Mouse (Mus musculus) ES-Bruce4 (cell line): ENCODE results near the gene Rps6ka5. TPM values are rescaled to one million over a fixed set of nuclear protein-coding genes. Genes with fewer than 3 reads are reported as not detected.

Source experiments
- H3K27ac ChIP-seq: 2 replicates; pipeline ENCODE4 v1.5.1; 2012; ENCODE audit warnings: low read length, inconsistent platforms; ENCODE audit not compliant: insufficient read depth
- H3K27me3 ChIP-seq: 2 replicates; pipeline ENCODE4 v1.6.1; 2012; ENCODE audit warnings: mild to moderate bottlenecking, low read length, inconsistent platforms; ENCODE audit not compliant: control insufficient read depth, poor library complexity, insufficient read depth, severe bottlenecking
- H3K36me3 ChIP-seq: 2 replicates; pipeline ENCODE4 v1.6.1; 2012; ENCODE audit warnings: inconsistent platforms, mild to moderate bottlenecking, low read length, moderate library complexity; ENCODE audit not compliant: control insufficient read depth, poor library complexity, insufficient read depth, severe bottlenecking
- H3K4me1 ChIP-seq: one replicate; pipeline ENCODE4 v1.8.1; 2011; ENCODE audit warnings: low read length; ENCODE audit not compliant: control insufficient read depth, insufficient read depth
- H3K4me3 ChIP-seq: 2 replicates; pipeline ENCODE4 v1.5.1; 2011; ENCODE audit warnings: low read depth, mild to moderate bottlenecking, low read length
- H3K9ac ChIP-seq: 2 replicates; pipeline ENCODE4 v1.6.1; 2012; ENCODE audit warnings: low read depth, mild to moderate bottlenecking, inconsistent platforms; ENCODE audit not compliant: poor library complexity, severe bottlenecking
- H3K9me3 ChIP-seq: replicated peaks from 2 replicates; pipeline ENCODE4 v1.6.1; 2012; ENCODE audit warnings: mild to moderate bottlenecking, low read length, inconsistent platforms; ENCODE audit not compliant: control insufficient read depth, poor library complexity, insufficient read depth, severe bottlenecking
- CTCF ChIP-seq: IDR thresholded peaks from one replicate; pipeline ENCODE4 v1.8.1; 2011; ENCODE audit warnings: low read depth, low read length
- EP300 ChIP-seq: IDR thresholded peaks from 2 replicates; pipeline ENCODE4 v1.6.1; 2011; ENCODE audit warnings: low read depth, low read length; ENCODE audit not compliant: insufficient read depth
- POLR2A ChIP-seq: IDR thresholded peaks from one replicate; pipeline ENCODE4 v1.8.1; 2011; ENCODE audit warnings: low read length; ENCODE audit not compliant: insufficient read depth
- polyA plus RNA-seq: library from polyadenylated mRNA; stranded (reverse); fragments of >200 nt; gene quantifications from 2 replicates; pipeline ENCODE4 v1.2.4, GENCODE M21; 2011; ENCODE audit warnings: low read depth; ENCODE audit not compliant: missing spikeins, insufficient read depth, insufficient read length

The Rps6ka5 gene
- polyA plus RNA-seq, 1 experiment = 13.2 TPM

- Histone ChIP-seq H3K4me3 (no peak overlapping the region), H3K36me3 (no peaks in the 10 kb centered on the region), H3K9ac (no peak overlapping the region), H3K27me3 (no peaks in the 10 kb centered on the region), H3K4me1 (no peaks in the 10 kb centered on the region), H3K9me3 (no peaks in the 10 kb centered on the region), H3K27ac (no peak overlapping the region)
- TF ChIP-seq EP300 = no peak
Measured at GRCm38 (mm10) chr12:100543437-100544193, 183.2 kb downstream of the Rps6ka5 start.

- H3K36me3 ChIP-seq = no peaks in the 10 kb centered on the region
- no peak overlapping the region for H3K4me3 ChIP-seq
- no peaks in the 10 kb centered on the region for H3K9me3 ChIP-seq
- no peaks in the 10 kb centered on the region for H3K4me1 ChIP-seq
- no peaks in the 10 kb centered on the region for H3K27me3 ChIP-seq
- H3K27ac ChIP-seq = no peak overlapping the region
- TF ChIP-seq EP300 (no peak), POLR2A (no peak), CTCF (no peak)
- no peak overlapping the region for H3K9ac ChIP-seq
Measured at GRCm38 (mm10) chr12:100542494-100542893, 184.3 kb downstream of the Rps6ka5 start.

GRCm38 (mm10) chr12:100542076-100542475 lies 184.7 kb downstream of the Rps6ka5 start:
- Histone ChIP-seq H3K4me1 (peaks cover 1% of the 10 kb centered on the region), H3K4me3 (no peak overlapping the region)
- TF ChIP-seq POLR2A (no peak), CTCF (no peak), EP300 (no peak)

GRCm38 (mm10) chr12:100539158-100539714 lies 187.5 kb downstream of the Rps6ka5 start:
- no peak overlapping the region for H3K27ac ChIP-seq
- no peak overlapping the region for H3K9ac ChIP-seq
- H3K36me3 ChIP-seq = no peaks in the 10 kb centered on the region
- no peaks in the 10 kb centered on the region for H3K9me3 ChIP-seq
- H3K27me3 ChIP-seq = no peaks in the 10 kb centered on the region
- H3K4me3 ChIP-seq = no peak overlapping the region
- H3K4me1 ChIP-seq = peaks cover 8% of the 10 kb centered on the region
- TF ChIP-seq CTCF (no peak), EP300 (no peak), POLR2A (no peak)

More at GRCm38 (mm10) chr12:100542076-100542475, 184.7 kb downstream of the Rps6ka5 start:
- no peaks in the 10 kb centered on the region for H3K36me3 ChIP-seq
- H3K9me3 ChIP-seq = no peaks in the 10 kb centered on the region
- H3K9ac ChIP-seq = no peak overlapping the region
- H3K27me3 ChIP-seq = no peaks in the 10 kb centered on the region
- no peak overlapping the region for H3K27ac ChIP-seq

GRCm38 (mm10) chr12:100538445-100539157 lies 188.2 kb downstream of the Rps6ka5 start:
- TF ChIP-seq POLR2A (no peak), CTCF (no peak), EP300 (no peak)
- no peaks in the 10 kb centered on the region for H3K27me3 ChIP-seq
- no peak overlapping the region for H3K4me3 ChIP-seq
- no peaks in the 10 kb centered on the region for H3K9me3 ChIP-seq
- no peak overlapping the region for H3K9ac ChIP-seq
- peaks cover 8% of the 10 kb centered on the region for H3K4me1 ChIP-seq
- H3K36me3 ChIP-seq = no peaks in the 10 kb centered on the region
- no peak overlapping the region for H3K27ac ChIP-seq

GRCm38 (mm10) chr12:100537091-100537490 lies 189.7 kb downstream of the Rps6ka5 start:
- H3K27me3 ChIP-seq = no peaks in the 10 kb centered on the region
- H3K27ac ChIP-seq = peak overlapping the region; percentile 12; the same call in 1 of the 2 replicates
- TF ChIP-seq POLR2A = no peak
- TF ChIP-seq CTCF = no peak
- no peak for TF ChIP-seq EP300
- H3K4me3 ChIP-seq = no peak overlapping the region
- no peaks in the 10 kb centered on the region for H3K36me3 ChIP-seq
- no peak overlapping the region for H3K9ac ChIP-seq
- no peaks in the 10 kb centered on the region for H3K9me3 ChIP-seq
- peaks cover 10% of the 10 kb centered on the region for H3K4me1 ChIP-seq
